Mouse (Mus musculus): ENCODE measurements around the gene Adam19. TPM values are rescaled to one million over a fixed set of nuclear protein-coding genes. Genes with fewer than 3 reads are reported as not detected.

Gene Adam19
- total and polyA plus RNA-seq, 2 experiments from 2014 or later = 5.8 to 18.5 TPM

DNA sequence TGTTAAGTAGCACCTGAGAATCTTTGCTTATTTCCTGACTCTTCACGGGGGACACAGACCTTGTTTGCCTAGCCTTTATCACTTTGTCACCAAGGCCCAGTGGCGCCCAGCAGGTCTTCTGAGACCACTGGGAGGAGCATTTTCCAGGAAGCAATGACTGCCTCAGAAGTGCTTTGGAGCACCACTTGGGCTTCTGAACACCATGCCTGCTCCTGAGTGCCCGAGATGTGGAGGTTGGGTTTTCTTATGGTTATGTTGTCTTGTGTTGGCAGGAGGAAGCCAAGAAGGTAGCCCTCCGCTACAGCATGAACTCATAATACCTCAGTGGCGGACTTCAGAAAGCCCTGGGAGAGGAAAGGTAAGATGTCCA is 4.8 kb downstream of the Adam19 start:
- no peak for DNase-seq (ENCODE audit: low spot score)
- H3K27ac ChIP-seq = no peak overlapping the region
- no peak overlapping the region for H3K4me2 ChIP-seq (ENCODE audit: low read depth, low read length)
- no peaks in the 10 kb centered on the region for H3K27me3 ChIP-seq (ENCODE audit: insufficient read depth, low read length)
- 0 out of 2 replicates have a peak, but pooled peaks cover 7% of the 10 kb centered on the region for H3K4me1 ChIP-seq (ENCODE audit: insufficient read depth, low read length)
- no peak for ATAC-seq
- H3K4me3 ChIP-seq (ENCODE audit: low read length) = no peak overlapping the region
- H3K36me3 ChIP-seq (ENCODE audit: insufficient read depth, low read length) = no peaks in the 10 kb centered on the region
- TF ChIP-seq CTCF (IDR thresholded peaks at IDR 0.05; ENCODE audit: low read depth) = no peak
- WGBS = 84% methylated on average over 5 of the region's 5 CpGs
- no peak overlapping the region for H3K9ac ChIP-seq (replicated peaks; ENCODE audit: low read length)
- H3K9me3 ChIP-seq (ENCODE audit: low read length) = no peaks in the 10 kb centered on the region

DNA sequence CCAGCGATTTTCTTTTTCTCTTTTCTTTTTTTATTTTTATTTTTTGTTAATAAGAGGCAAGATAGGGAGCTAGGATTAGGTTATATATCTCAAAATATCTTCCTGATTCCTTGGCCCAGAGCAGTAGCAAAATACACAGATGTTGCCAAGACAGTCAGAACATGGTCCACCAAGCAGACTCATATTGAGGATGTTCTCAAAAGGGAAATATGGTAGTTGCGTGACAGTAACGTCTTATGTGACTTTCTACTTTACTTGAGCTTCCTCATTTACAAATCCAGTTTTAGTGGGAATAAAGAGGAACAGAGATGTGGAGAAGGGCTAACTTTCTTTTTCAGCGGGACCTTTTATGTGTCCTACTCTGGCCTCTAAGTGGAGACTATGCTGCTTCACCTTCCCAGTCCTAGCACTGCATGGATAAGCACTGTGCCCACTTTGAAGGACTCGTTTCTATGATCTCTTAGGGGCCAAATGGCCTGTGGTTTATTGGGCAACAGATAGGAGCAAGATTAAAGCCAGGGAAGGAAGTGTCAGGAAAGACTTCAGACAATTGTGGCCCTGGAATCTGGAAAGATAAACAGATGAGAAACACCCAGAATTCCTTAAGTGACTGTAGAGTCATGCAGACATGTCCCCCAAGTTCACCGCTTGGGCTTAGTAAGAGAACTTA is 6.1 kb downstream of the Adam19 start:
- ATAC-seq (no peak), DNase-seq (ENCODE audit: low spot score) (no peak)
- Histone ChIP-seq H3K4me2 (ENCODE audit: low read depth, low read length) (no peak overlapping the region), H3K9ac (replicated peaks; ENCODE audit: low read length) (no peak overlapping the region), H3K27ac (no peak overlapping the region), H3K36me3 (ENCODE audit: insufficient read depth, low read length) (no peaks in the 10 kb centered on the region), H3K4me1 (ENCODE audit: insufficient read depth, low read length) (0 out of 2 replicates have a peak, but pooled peaks cover 7% of the 10 kb centered on the region), H3K4me3 (ENCODE audit: low read length) (no peak overlapping the region), H3K27me3 (ENCODE audit: insufficient read depth, low read length) (no peaks in the 10 kb centered on the region), H3K9me3 (ENCODE audit: low read length) (no peaks in the 10 kb centered on the region)
- no peak for TF ChIP-seq CTCF (IDR thresholded peaks at IDR 0.05; ENCODE audit: low read depth)
- 89% methylated on average over 6 of the region's 6 CpGs for WGBS

DNA sequence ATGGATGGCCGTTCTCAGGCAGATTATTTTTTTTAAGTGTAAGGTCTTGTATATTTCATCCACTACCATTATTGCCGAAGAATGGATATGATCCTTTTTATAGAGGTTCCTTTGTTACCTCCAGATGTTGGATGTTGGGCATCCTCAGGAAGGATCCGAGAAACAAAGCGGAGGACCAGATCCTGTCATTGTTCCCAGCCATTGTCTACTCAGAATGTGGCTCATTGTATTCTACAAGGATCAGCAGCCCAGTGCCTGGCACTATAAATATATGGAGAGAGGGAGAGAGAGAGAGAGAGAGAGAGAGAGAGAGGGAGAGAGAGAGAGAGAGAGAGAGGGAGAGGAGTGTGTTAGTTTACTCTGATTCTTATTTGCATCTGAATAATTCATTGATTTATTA is 6.8 kb downstream of the Adam19 start:
- Histone ChIP-seq H3K9me3 (ENCODE audit: low read length) (no peaks in the 10 kb centered on the region), H3K27ac (no peak overlapping the region), H3K36me3 (ENCODE audit: insufficient read depth, low read length) (no peaks in the 10 kb centered on the region), H3K27me3 (ENCODE audit: insufficient read depth, low read length) (no peaks in the 10 kb centered on the region), H3K4me2 (ENCODE audit: low read depth, low read length) (no peak overlapping the region), H3K4me1 (ENCODE audit: insufficient read depth, low read length) (0 out of 2 replicates have a peak, but pooled peaks cover 7% of the 10 kb centered on the region), H3K4me3 (ENCODE audit: low read length) (no peak overlapping the region), H3K9ac (replicated peaks; ENCODE audit: low read length) (no peak overlapping the region)
- DNase-seq (ENCODE audit: low spot score) = no peak
- ATAC-seq = no peak
- 68% methylated on average over 4 of the region's 4 CpGs for whole genome bisulfite sequencing
- no peak for TF ChIP-seq CTCF (IDR thresholded peaks at IDR 0.05; ENCODE audit: low read depth)

DNA sequence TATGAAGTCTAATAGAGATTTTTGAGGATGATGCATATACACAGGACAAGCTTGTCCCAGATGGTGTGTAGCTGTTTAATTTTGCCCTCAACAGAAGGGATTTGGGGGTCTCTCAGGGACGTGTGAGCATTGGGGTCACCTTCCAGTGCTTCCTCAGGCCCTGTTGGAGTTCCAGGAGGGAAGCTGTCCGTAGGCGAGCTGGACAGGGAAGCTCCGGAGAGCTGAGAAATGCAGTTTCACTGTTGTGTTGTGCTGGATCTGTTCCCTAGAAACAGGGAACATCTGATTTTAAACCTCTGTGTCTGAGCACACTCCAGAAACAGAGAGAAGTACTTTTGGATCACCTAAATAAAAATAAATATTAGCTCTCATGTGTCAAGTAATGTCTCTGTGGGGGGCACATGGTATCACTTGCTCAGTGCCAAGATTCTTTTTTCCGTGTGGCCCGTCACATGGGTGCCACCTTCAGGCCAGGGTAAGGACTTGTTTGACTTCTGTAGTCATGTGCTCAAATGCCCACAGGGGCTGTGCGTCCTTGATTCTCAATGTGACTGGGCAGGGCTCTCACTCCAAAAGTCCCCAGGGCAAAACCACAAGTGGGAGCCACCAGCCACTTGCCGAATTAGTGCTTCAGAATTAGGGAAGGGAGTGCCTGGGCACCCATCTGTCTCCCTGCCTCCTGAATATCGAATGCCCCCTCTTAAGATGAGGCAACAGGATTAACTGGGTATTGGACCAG is 7.4 kb downstream of the Adam19 start:
- Histone ChIP-seq H3K4me2 (ENCODE audit: low read depth, low read length) (no peak overlapping the region), H3K9me3 (ENCODE audit: low read length) (no peaks in the 10 kb centered on the region), H3K9ac (replicated peaks; ENCODE audit: low read length) (no peak overlapping the region), H3K4me3 (ENCODE audit: low read length) (no peak overlapping the region), H3K27ac (no peak overlapping the region), H3K4me1 (ENCODE audit: insufficient read depth, low read length) (0 out of 2 replicates have a peak, but pooled peaks cover 7% of the 10 kb centered on the region), H3K27me3 (ENCODE audit: insufficient read depth, low read length) (no peaks in the 10 kb centered on the region), H3K36me3 (ENCODE audit: insufficient read depth, low read length) (no peaks in the 10 kb centered on the region)
- ATAC-seq (no peak), DNase-seq (ENCODE audit: low spot score) (no peak)
- TF ChIP-seq CTCF (IDR thresholded peaks at IDR 0.05; ENCODE audit: low read depth) = peak; percentile 37
- 59% methylated on average over 9 of the region's 9 CpGs for WGBS

DNA sequence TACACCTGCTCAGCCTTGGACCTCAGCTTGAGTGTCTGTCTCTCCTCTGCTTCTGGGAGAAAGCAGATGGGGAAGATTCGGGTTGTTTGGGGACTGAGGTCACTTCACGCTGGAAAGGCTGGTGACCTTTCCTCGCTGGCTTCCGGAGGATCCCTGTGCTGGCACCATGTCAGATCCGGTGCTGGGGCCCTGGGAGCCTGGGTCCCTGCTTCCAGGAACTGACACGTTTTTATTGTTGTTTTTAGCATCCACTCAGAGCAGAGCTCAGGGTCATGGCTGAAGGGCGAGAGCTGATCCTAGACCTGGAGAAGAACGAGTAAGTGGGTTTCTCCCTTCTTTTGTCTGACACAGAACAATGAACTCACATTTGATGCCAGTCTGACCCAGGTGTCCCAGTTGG is 9.0 kb downstream of the Adam19 start:
- Histone ChIP-seq H3K4me1 (ENCODE audit: insufficient read depth, low read length) (0 out of 2 replicates have a peak, but pooled peaks cover 7% of the 10 kb centered on the region), H3K9me3 (ENCODE audit: low read length) (no peaks in the 10 kb centered on the region), H3K27me3 (ENCODE audit: insufficient read depth, low read length) (no peaks in the 10 kb centered on the region), H3K36me3 (ENCODE audit: insufficient read depth, low read length) (no peaks in the 10 kb centered on the region), H3K4me2 (ENCODE audit: low read depth, low read length) (0 out of 2 replicates have a peak overlapping the region, but pooled peaks have one; percentile 14), H3K27ac (peak overlapping the region; percentile 55), H3K9ac (replicated peaks; ENCODE audit: low read length) (no peak overlapping the region), H3K4me3 (ENCODE audit: low read length) (no peak overlapping the region)
- TF ChIP-seq CTCF (IDR thresholded peaks at IDR 0.05; ENCODE audit: low read depth) = no peak
- DNase-seq (ENCODE audit: low spot score) = no peak
- no peak for ATAC-seq
- 56% methylated on average over 8 of the region's 8 CpGs for WGBS

DNA sequence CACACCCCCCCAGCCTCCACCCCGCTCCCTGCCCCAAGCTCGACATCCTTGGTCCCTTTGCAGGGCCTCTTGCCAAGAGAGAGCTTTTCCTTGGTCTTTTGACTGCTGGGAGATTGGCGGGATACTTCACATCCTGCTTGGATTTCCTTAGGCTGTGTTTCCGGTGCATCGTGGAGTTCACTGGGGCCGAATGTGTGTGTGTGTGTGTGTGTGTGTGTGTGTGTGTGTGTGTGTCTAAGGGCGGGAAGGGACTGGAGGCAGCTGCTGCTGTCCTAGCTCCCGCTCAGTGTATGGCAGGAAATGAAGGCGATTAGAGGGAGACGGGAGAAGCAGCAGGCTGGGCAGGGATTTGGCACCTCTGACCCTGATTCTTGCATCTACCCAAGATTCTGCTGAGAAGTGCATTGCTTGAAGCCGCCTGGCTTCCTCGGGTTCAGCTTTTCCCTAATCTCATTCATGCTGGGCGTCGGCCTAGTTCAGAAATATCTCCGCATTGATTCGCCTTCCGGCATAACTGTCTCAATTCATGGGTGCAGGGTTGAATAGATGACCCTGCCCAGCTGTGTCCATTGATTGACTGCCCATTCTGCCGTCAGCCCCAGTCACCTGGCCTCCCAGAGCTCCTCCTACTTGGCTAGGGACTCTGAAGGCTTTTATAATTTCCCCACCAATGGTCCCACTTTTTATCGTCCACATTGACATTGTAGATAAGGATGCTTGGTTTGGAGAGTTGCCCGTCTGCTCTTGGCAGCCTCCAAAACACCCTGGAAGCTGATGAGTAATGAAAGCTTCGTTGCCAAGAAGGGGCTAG is 9.6 kb downstream of the Adam19 start:
- Histone ChIP-seq H3K4me1 (ENCODE audit: insufficient read depth, low read length) (0 out of 2 replicates have a peak, but pooled peaks cover 7% of the 10 kb centered on the region), H3K4me3 (ENCODE audit: low read length) (no peak overlapping the region), H3K9ac (replicated peaks; ENCODE audit: low read length) (no peak overlapping the region), H3K4me2 (ENCODE audit: low read depth, low read length) (0 out of 2 replicates have a peak overlapping the region, but pooled peaks have one; percentile 14), H3K36me3 (ENCODE audit: insufficient read depth, low read length) (no peaks in the 10 kb centered on the region), H3K27me3 (ENCODE audit: insufficient read depth, low read length) (no peaks in the 10 kb centered on the region), H3K9me3 (ENCODE audit: low read length) (no peaks in the 10 kb centered on the region), H3K27ac (peak overlapping the region; percentile 55)
- no peak for TF ChIP-seq CTCF (IDR thresholded peaks at IDR 0.05; ENCODE audit: low read depth)
- peak; percentile 73 for ATAC-seq
- peak; percentile 70 for DNase-seq (ENCODE audit: low spot score)
- WGBS = 32% methylated on average over 21 of the region's 21 CpGs
